Mouse (Mus musculus) bone marrow macrophage, adult 2 months (primary cell): Measurements from ENCODE around the gene Myo16.

Source experiments
- CTCF ChIP-seq: IDR thresholded peaks from 2 replicates; pipeline ENCODE4 v1.5.1; 2012; ENCODE audit warnings: low read depth, mild to moderate bottlenecking, low read length, moderate library complexity
- POLR2A ChIP-seq: IDR thresholded peaks from 2 replicates; pipeline ENCODE4 v1.6.1; 2012; ENCODE audit warnings: mild to moderate bottlenecking, low read depth, low read length, borderline replicate concordance

GRCm38 (mm10) chr8:10310470-10310869 lies 156.8 kb downstream of the Myo16 start:
- TF ChIP-seq CTCF (no peak), POLR2A (no peak)
